Mouse (Mus musculus) liver, embryonic 15.5 days (tissue): ENCODE measurements around the gene Tspan9. TPM values are rescaled to one million over a fixed set of nuclear protein-coding genes. Genes with fewer than 3 reads are reported as not detected.
A peak's percentile ranks its signal among the peaks of the same experiment; 100 is the strongest.

Source experiments
- ATAC-seq: fragments of 200-750 bp; cut with Nextera tagmentation; 2 replicates; pipeline ENCODE4 v1.8.0; 2017; ENCODE audit warnings: moderate number of reproducible peaks, mild to moderate bottlenecking, moderate library complexity; ENCODE audit not compliant: insufficient read depth
- H3K27ac ChIP-seq: fragments of 300-500 bp; sonication (generic); replicated peaks from 2 replicates; pipeline ENCODE4 v1.5.1; 2015; ENCODE audit warnings: mild to moderate bottlenecking, inconsistent platforms
- H3K27me3 ChIP-seq: fragments of 300-500 bp; sonication (generic); 2 replicates; pipeline ENCODE4 v1.6.1; 2015; ENCODE audit warnings: mild to moderate bottlenecking, inconsistent platforms
- H3K36me3 ChIP-seq: fragments of 300-500 bp; sonication (generic); replicated peaks from 2 replicates; pipeline ENCODE4 v1.6.1; 2015; ENCODE audit warnings: moderate library complexity, mild to moderate bottlenecking, inconsistent platforms
- H3K4me1 ChIP-seq: fragments of 300-500 bp; sonication (generic); replicated peaks from 2 replicates; pipeline ENCODE4 v1.6.1; 2015; ENCODE audit warnings: inconsistent platforms
- H3K4me2 ChIP-seq: fragments of 300-500 bp; sonication (generic); 2 replicates; pipeline ENCODE4 v1.6.1; 2015; ENCODE audit warnings: moderate library complexity, mild to moderate bottlenecking, inconsistent platforms
- H3K4me3 ChIP-seq: fragments of 300-500 bp; sonication (generic); replicated peaks from 2 replicates; pipeline ENCODE4 v1.5.1; 2015; ENCODE audit warnings: mild to moderate bottlenecking, inconsistent platforms
- H3K9ac ChIP-seq: fragments of 300-500 bp; sonication (generic); 2 replicates; pipeline ENCODE4 v1.6.1; 2015; ENCODE audit warnings: moderate library complexity, mild to moderate bottlenecking, inconsistent platforms
- H3K9me3 ChIP-seq: fragments of 300-500 bp; sonication (generic); replicated peaks from 2 replicates; pipeline ENCODE4 v1.6.1; 2016; ENCODE audit warnings: inconsistent platforms
- WGBS: fragments of 180-500 bp; shearing (Covaris S2); methylation state at CpG from one replicate; pipeline ENCODE4 v1.1.7; 2015; ENCODE audit warnings: mixed read lengths; ENCODE audit not compliant: insufficient replicate concordance; 5-methylcytosine and 5-hydroxymethylcytosine counted together
- microRNA-seq: library from miRNA; unstranded; fragments of <30 nt; microRNA quantifications from one replicate; pipeline ENCODE4, GENCODE M21; 2016
- polyA plus RNA-seq: library from polyadenylated mRNA; unstranded; fragments of >200 nt; fragmentation: Nextera tagmentation; extraction: Ambion mirVana; gene quantifications from 2 replicates; pipeline ENCODE4 v1.2.1, GENCODE M21; 2015

Gene Tspan9
- polyA plus RNA-seq, 1 experiment from 2014 or later: 23.6 TPM

GRCm38 (mm10) chr6:127916993-127917392 lies 226.4 kb downstream of the Tspan9 start:
- H3K27ac ChIP-seq: no peak overlapping the region
- H3K27me3 ChIP-seq: 0 out of 2 replicates have a peak, but pooled peaks cover 5% of the 10 kb centered on the region
- no peaks in the 10 kb centered on the region for H3K9me3 ChIP-seq
- no peaks in the 10 kb centered on the region for H3K4me1 ChIP-seq
- H3K9ac ChIP-seq: no peak overlapping the region
- H3K36me3 ChIP-seq: no peaks in the 10 kb centered on the region
- 56% methylated on average over 3 of the region's 3 CpGs for WGBS
- no peak for ATAC-seq
- H3K4me2 ChIP-seq: no peak overlapping the region
- H3K4me3 ChIP-seq: no peak overlapping the region

DNA sequence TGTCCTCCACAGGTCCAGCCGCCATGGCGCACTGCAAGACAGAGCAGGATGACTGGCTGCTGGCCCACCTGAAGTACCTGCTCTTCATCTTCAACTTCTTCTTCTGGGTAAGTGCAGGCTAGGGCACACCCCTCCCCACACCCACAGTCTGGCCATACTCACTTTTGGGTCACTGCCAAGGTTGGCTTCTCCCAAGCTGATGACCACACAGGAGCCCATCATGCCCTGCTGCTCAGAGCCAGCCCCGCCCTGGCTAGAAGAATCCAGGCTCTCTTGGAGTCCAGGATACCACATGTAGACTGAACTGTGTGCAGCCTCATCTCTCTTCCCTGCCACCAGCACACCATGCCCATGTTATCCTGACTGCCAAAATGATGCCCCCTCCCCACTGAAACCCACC lies 230.5 kb downstream of the Tspan9 start:
- Histone ChIP-seq H3K4me2 (no peak overlapping the region), H3K36me3 (no peaks in the 10 kb centered on the region), H3K4me3 (no peak overlapping the region), H3K27me3 (no peaks in the 10 kb centered on the region), H3K4me1 (no peaks in the 10 kb centered on the region), H3K27ac (no peak overlapping the region), H3K9ac (no peak overlapping the region), H3K9me3 (no peaks in the 10 kb centered on the region)
- ATAC-seq: no peak
- WGBS: 81% methylated on average over 3 of the region's 3 CpGs

DNA sequence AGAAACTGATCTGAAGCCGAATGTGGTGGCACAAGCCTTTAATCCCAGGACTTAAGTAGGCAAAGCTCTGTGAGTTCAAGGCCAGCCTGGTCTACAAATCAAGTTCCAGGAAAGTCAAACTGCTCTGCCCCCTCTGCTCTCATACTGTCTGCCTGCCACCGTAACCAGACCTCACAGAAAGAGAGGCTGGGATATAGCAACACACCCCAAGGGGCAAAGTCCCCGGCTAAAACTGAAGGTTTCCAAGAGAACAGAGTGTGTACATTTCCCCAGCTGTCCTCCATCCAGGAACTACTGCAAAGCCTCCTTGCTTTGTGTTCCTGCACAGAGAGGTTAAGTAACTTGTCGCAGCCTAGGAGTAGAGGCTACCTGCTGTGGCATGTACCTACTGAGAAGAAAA lies 231.7 kb downstream of the Tspan9 start:
- no peak overlapping the region for H3K27ac ChIP-seq
- no peaks in the 10 kb centered on the region for H3K27me3 ChIP-seq
- no peaks in the 10 kb centered on the region for H3K36me3 ChIP-seq
- ATAC-seq: peak; percentile 44; the same call in 1 of the 2 replicates
- no peak overlapping the region for H3K9ac ChIP-seq
- no peak overlapping the region for H3K4me2 ChIP-seq
- H3K9me3 ChIP-seq: no peaks in the 10 kb centered on the region
- WGBS: 65% methylated on average over 4 of the region's 4 CpGs
- H3K4me1 ChIP-seq: no peaks in the 10 kb centered on the region
- no peak overlapping the region for H3K4me3 ChIP-seq

Small RNAs within 50 kb of the gene (microRNA-seq; reads per million reads assigned to microRNA genes)
- gene Gm26338: not detected

Other genes with a start within 250 kb of the Tspan9 start
- 0.55 and 0.56 TPM in 2 replicates for gene Tead4, start 157.2 kb upstream of the Tspan9 start, polyA plus RNA-seq
- 1.5 and 1.7 TPM in 2 replicates for gene Tulp3, start 212.3 kb upstream of the Tspan9 start, polyA plus RNA-seq
- 53.4 and 54.9 TPM in 2 replicates for gene Rhno1, start 219.3 kb upstream of the Tspan9 start, polyA plus RNA-seq
- gene Foxm1, start 219.4 kb upstream of the Tspan9 start, polyA plus RNA-seq: 15.8 and 16.5 TPM in 2 replicates
- 0.06 TPM in 1 of 2 replicates, not detected in the other for gene Tex52, start 231.9 kb upstream of the Tspan9 start, polyA plus RNA-seq
- not detected in 2 replicates for gene Gm44596, start 231.9 kb upstream of the Tspan9 start, polyA plus RNA-seq